Mouse (Mus musculus): Measurements from ENCODE around the gene Cpm.
"Not testable (repeated sequence)": the region's sequence is repeated elsewhere in the genome, so short reads cannot be mapped to it uniquely, and the experiment has no call there.

The Cpm gene

DNA sequence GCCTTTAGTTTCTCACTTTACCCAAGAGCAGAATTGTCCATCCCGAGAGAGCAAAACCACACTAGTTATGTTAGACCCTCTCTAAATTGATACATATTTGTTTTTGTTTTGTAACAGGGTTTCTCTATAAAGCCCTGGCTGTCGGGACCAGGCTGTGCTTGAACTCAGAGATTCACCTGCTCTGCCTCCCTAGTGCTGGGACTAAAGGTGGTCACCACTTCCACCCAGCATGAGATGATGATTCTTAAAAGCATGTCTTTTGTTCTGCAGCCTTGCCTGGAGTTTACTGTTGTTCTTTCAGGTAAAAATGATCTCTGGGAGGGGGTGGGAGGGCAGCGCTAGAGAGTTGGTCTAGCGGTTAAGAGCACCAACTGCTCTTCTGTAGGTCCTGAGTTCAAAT is 97.0 kb downstream of the Cpm start:
- no peak for DNase-seq (ENCODE audit: low spot score)

DNA sequence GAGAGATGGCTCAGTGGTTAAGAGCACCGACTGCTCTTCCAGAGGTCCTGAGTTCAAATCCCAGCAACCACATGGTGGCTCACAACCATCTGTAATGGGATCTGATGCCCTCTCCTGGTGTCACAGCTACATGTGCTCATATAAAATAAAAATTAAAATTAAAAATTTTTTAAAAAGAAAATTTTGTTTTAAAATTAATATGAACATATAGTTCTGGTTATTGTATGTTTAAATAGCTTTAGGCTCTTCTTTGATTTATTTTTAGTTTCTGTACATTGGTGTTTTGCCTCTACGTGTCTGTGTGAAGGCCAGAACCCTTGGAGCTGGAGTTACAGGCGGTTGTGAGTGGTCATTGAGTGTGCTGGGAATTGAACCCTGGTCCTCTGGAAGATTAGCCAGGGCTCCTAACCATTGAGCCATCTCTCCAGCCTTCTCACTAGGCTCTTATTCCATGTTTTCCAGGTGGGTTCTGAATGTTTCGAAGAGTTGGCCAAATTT is 97.6 kb downstream of the Cpm start:
- no peak for DNase-seq (ENCODE audit: low spot score)

GRCm38 (mm10) chr10:117727518-117728110 is 98.3 kb downstream of the Cpm start:
- DNase-seq (ENCODE audit: low spot score) = no peak

- DNase-seq (ENCODE audit: low spot score) = no peak
These were observed 99.3 kb downstream of the Cpm start for GRCm38 (mm10) chr10:117728574-117728973.

GRCm38 (mm10) chr10:117729139-117729814 is 100.0 kb downstream of the Cpm start:
- no peak for DNase-seq (ENCODE audit: low spot score)

DNA sequence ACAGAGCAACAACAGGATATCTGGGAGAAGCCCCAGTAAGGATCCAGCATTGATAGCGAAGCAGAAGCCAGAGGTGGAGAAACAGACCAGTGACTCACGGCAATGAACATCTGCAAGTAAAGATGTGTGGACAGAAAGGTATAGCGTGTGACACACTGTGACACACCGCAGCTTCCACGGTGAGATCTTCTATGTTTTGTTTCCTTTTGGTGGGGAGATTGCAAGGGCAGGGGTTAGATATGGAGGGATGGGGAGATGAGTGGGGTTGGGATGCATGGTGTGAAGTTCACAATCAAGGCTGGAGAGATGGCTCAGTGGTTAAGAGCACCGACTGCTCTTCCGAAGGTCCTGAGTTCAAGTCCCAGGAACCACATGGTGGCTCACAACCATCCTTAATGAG is 100.8 kb downstream of the Cpm start:
- DNase-seq (ENCODE audit: low spot score) = no peak

- no peak for DNase-seq (ENCODE audit: low spot score)
These were observed 101.4 kb downstream of the Cpm start for GRCm38 (mm10) chr10:117730637-117731203.

DNA sequence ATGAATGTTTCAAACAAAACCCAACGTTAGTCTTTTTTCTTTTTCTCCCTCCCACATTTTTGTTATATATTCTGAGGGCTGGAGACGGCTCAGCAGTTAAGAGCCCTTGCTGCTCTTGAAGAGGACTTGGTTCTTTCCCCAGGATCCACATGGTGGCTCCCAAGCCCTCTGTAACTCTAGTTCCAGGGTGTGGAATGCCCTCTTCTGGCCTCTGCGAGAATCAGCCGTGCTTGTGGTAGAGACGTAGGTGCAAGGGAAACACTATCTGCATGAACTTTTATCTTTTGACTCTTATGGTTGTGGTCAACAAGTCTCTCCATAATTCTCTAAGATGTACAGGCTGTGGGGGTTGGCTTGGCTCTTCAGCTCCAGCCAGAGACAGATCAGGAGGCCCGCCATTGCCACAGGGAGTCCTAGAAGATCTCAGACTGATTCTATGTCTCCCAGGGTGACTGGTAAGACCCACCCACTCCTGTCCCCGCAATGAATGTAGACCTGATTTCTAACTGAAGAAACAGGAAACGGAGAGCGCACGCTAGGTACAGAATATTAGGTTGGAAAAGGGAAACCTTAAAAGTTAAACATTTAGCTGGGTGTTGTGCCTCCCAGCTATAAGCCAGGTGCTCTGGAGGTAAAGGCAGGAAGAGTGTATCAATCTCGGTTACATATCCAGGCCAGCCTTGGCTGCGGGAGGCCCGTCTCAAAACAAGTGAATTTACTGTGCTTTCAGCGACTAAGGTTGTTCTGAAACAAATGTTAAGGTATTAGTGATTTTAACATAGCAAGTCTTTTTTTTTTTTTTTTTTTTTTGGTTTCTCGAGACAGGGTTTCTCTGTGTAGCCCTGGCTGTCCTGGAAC is 102.2 kb downstream of the Cpm start:
- DNase-seq (ENCODE audit: low spot score) = no peak

DNA sequence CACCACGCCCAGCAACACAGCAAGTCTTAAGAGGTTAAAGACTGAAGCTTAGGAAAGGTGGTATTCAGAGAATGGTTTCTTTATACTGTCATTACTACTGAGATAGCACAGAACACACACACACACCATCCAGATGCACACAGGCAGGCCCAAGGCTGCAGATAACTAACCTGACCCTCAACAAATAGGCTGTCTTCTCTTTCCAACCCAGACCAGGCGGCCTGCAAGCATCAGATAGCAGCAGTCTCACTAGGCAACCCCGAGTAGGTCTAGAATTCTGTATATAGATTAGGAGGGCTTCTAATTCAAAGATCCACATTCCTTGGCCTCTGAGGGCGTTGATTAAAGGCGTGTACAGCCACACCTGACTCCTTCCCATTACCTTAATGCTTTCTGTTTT is 102.9 kb downstream of the Cpm start:
- DNase-seq (ENCODE audit: low spot score) = no peak

DNA sequence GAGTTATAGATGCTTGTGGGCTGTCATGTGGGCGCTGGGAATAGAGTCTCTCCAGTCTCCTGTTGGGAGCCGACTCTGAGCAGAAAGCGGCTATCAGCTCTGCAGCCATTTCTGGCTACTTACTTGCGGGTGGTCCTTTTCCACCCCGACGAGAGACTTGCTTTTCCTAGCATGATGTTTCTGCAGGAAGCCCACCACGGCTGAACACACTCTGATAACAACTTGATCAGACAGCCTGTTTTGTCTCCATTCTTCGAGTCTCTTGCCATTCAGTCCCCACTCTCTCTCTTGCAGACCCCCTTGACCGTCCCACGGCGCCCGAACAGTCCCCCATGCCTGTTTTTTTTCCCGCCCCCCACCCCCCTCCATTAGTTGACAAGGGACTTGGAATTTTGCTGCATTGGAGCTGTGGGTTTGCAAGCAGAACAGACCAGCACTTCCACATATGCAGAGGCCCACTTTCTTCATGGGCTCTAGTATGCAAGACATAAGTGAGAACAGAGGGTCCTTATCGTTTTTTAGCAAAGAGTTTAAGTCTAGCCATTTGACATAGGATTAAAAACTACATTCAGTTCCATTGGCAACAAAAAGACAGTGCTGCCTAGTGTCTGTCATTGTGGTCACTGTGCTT is 103.8 kb downstream of the Cpm start:
- DNase-seq (ENCODE audit: low spot score) = no peak

DNA sequence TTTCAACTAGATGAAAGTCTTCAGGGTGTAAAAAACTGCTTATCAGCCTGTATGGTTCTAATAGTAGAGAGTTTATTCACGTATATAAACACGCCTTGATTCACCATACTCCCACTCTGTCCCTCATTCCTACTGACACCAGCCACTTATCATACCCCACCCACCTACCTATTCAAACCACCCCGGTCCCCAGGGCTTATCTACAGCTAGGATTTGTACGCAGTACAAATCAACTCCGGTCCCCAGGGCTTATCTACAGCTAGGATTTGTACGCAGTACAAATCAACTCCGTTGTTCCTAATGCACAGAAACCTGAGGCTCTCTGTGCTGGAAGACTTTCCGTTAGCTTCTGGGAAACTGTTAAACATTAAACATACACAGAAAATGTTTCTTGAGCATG is 104.3 kb downstream of the Cpm start:
- DNase-seq (ENCODE audit: low spot score) = not testable (repeated sequence)

- not testable (repeated sequence) for DNase-seq (ENCODE audit: low spot score)
These were observed 105.0 kb downstream of the Cpm start for GRCm38 (mm10) chr10:117734104-117734852.

DNA sequence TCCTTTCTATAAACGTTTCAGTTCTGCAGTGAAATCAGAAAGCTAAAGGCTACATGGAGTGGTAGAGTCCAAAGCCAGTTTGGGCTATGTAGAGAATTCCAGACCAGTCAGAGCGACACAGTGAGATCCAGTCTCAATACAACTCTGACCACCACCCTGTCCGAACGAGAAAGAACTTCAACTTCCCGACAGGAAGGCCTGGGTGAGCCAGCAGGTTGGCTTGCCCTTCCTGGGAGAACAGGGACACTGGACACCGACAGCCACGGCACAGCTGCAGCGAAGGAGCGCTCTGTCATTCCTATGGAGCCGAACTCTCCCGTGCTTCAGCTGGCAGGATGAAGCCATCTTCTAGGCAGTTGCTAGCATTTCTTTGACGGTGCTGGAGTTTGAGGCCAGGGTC is 106.1 kb downstream of the Cpm start:
- DNase-seq (ENCODE audit: low spot score) = not testable (repeated sequence)

GRCm38 (mm10) chr10:117736573-117736972 is 107.3 kb downstream of the Cpm start:
- no peak for DNase-seq (ENCODE audit: low spot score)
